Comparison of ENCODE assay signal across 24 mouse cellular contexts in genomic region chr2:38723378-38723777, GRCm38 (mm10). TPM values are rescaled to one million over a fixed set of nuclear protein-coding genes. Genes with fewer than 3 reads are reported as not detected.
DNase-seq lines count a peak whose midpoint lies in the region; ATAC-seq lines count a peak whose summit lies in the region.
"Had no signal": no experiment of that assay in that cellular context is flagged by ENCODE, and none has a peak within 500 bp of the region (broad histone marks: within the 10 kb centered on the region; RNA-seq: fewer than 3 reads in every experiment).

No protein-coding gene starts in this region.

- H3K4me1 ChIP-seq in hindbrain, embryonic 16.5 days (ENCODE audit: control insufficient read depth, insufficient read depth, low read depth, low read length), result peaks cover 3% of the 10 kb centered on the region
- H3K4me1 ChIP-seq in hindbrain, embryonic 13.5 days (replicated peaks), result peaks cover 14% of the 10 kb centered on the region

- no peak overlapping the region for H3K4me3 ChIP-seq in hindbrain, embryonic 16.5 days (ENCODE audit: low read length)
- H3K4me3 ChIP-seq in hindbrain, embryonic 13.5 days, result no peak overlapping the region
- H3K4me3 ChIP-seq: heart, adult 2 months; layer of hippocampus, adult 2 months; limb, embryonic 13.5 days; liver, embryonic 12.5 days; midbrain, embryonic 13.5 days; myocyte; neural tube, embryonic 13.5 days had no signal

- H3K9me3 ChIP-seq in hindbrain, embryonic 16.5 days (ENCODE audit: control insufficient read depth, low read length), result no peaks in the 10 kb centered on the region
- H3K9me3 ChIP-seq in hindbrain, embryonic 13.5 days, result no peaks in the 10 kb centered on the region
- H3K9me3 ChIP-seq: limb, embryonic 13.5 days; liver, embryonic 12.5 days; midbrain, embryonic 13.5 days; neural tube, embryonic 13.5 days had no signal

- peak; percentile 19 to 20 for DNase-seq in cerebellum, adult 18-20 months
- no peak for DNase-seq in cerebellum, adult 9-10 months
- peak; percentile 44 for DNase-seq in brain, adult 2 months (ENCODE audit: low read depth, low spot score)
- DNase-seq in testis, postnatal 10 days (ENCODE audit: low spot score), result peak; percentile 62
- DNase-seq in lung, postnatal 14 days, result no peak
- DNase-seq: adrenal gland, postnatal 36 days; gastrocnemius, postnatal 25 days; heart, adult 2 months; kidney, postnatal 25 days; lung, adult 18-20 months; retina, postnatal 1 day; thymus, postnatal 36 days had no signal

- no peak overlapping the region for H3K4me2 ChIP-seq in hindbrain, embryonic 16.5 days (ENCODE audit: low read length)
- no peak overlapping the region for H3K4me2 ChIP-seq in hindbrain, embryonic 13.5 days
- H3K4me2 ChIP-seq: limb, embryonic 13.5 days; liver, embryonic 12.5 days; midbrain, embryonic 13.5 days; neural tube, embryonic 13.5 days had no signal

- H3K27ac ChIP-seq in hindbrain, embryonic 16.5 days (ENCODE audit: low read depth, low read length), result no peak overlapping the region
- no peak overlapping the region for H3K27ac ChIP-seq in hindbrain, embryonic 13.5 days
- H3K27ac ChIP-seq: heart, adult 2 months; layer of hippocampus, adult 2 months; limb, embryonic 13.5 days; liver, embryonic 12.5 days; midbrain, embryonic 13.5 days; neural tube, embryonic 13.5 days had no signal

- 0 out of 2 replicates have a peak, but pooled peaks cover 3% of the 10 kb centered on the region for H3K36me3 ChIP-seq in hindbrain, embryonic 16.5 days (ENCODE audit: control insufficient read depth, insufficient read depth, low read length)
- peaks cover 10% of the 10 kb centered on the region for H3K36me3 ChIP-seq in hindbrain, embryonic 13.5 days
- H3K36me3 ChIP-seq: limb, embryonic 13.5 days; liver, embryonic 12.5 days; midbrain, embryonic 13.5 days had no signal

- no peaks in the 10 kb centered on the region; the same call in 1 of the 2 replicates for H3K27me3 ChIP-seq in hindbrain, embryonic 16.5 days (replicated peaks; ENCODE audit: control insufficient read depth, insufficient read depth, low read length)
- H3K27me3 ChIP-seq in hindbrain, embryonic 13.5 days, result no peaks in the 10 kb centered on the region
- H3K27me3 ChIP-seq: limb, embryonic 13.5 days; liver, embryonic 12.5 days; neural tube, embryonic 13.5 days had no signal

- no peak overlapping the region for H3K9ac ChIP-seq in hindbrain, embryonic 16.5 days (ENCODE audit: low read depth, low read length)
- no peak overlapping the region for H3K9ac ChIP-seq in hindbrain, embryonic 13.5 days
- H3K9ac ChIP-seq: limb, embryonic 13.5 days; liver, embryonic 12.5 days; midbrain, embryonic 13.5 days; neural tube, embryonic 13.5 days had no signal

- ATAC-seq in hindbrain, embryonic 16.5 days, result peak; percentile 68; the same call in 1 of the 2 replicates
- no peak for ATAC-seq in hindbrain, embryonic 13.5 days (ENCODE audit: low FRiP score)
- ATAC-seq: CD4-positive, CD25-positive, alpha-beta regulatory T cell, adult 4 months; forebrain, embryonic 14.5 days; intestine, postnatal 0 days; liver, embryonic 12.5 days; midbrain, embryonic 13.5 days had no signal

- 78% methylated on average over 4 of the region's 4 CpGs for WGBS in hindbrain, embryonic 16.5 days
- 85% methylated on average over 4 of the region's 4 CpGs for WGBS in hindbrain, embryonic 13.5 days

RNA-seq across cellular contexts. Expression of gene Nr5a1, which starts 9.0 kb away (rescaled TPM):
- 0.16 TPM in 1 of 2 replicates, not detected in the other for polyA plus RNA-seq in hindbrain, embryonic 16.5 days (2015; fragmentation: Nextera tagmentation; extraction: Ambion mirVana)
- 0.09 TPM in 1 of 2 replicates, not detected in the other for polyA plus RNA-seq in hindbrain, embryonic 13.5 days (2015; fragmentation: Nextera tagmentation; extraction: Ambion mirVana)
- polyA plus RNA-seq: CD4-positive, CD25-positive, alpha-beta regulatory T cell, adult 4 months; heart, embryonic 14.5 days; limb, embryonic 13.5 days; liver, embryonic 12.5 days had no signal

Comparison
In these comparisons a context has a peak if more than half of its experiments do, and no peak if none do; other contexts are left out.
1. DNase-seq: peak in cerebellum, adult 18-20 months (2 of 2), brain, adult 2 months (single experiment) and testis, postnatal 10 days (single experiment); none in cerebellum, adult 9-10 months (single experiment) and lung, postnatal 14 days (single experiment).